Mouse (Mus musculus) ES-E14 (cell line): Measurements from ENCODE around the gene Olfr805.

ENCODE experiments used
- CHD2 ChIP-seq: IDR thresholded peaks from 2 replicates; pipeline ENCODE4 v1.6.1; 2014; ENCODE audit warnings: mild to moderate bottlenecking, low read depth, low read length, inconsistent platforms
- HCFC1 ChIP-seq: IDR thresholded peaks from 2 replicates; pipeline ENCODE4 v1.6.1; 2012; ENCODE audit warnings: low read length, inconsistent platforms, borderline replicate concordance; ENCODE audit not compliant: insufficient read depth
- MAFK ChIP-seq: IDR thresholded peaks from 2 replicates; pipeline ENCODE4 v1.6.1; 2014; ENCODE audit warnings: mild to moderate bottlenecking, low read depth, low read length, inconsistent platforms; ENCODE audit not compliant: insufficient read depth
- ZC3H11A ChIP-seq: IDR thresholded peaks from 2 replicates; pipeline ENCODE4 v1.6.1; 2012; ENCODE audit warnings: low read depth, mild to moderate bottlenecking, inconsistent platforms, low read length, borderline replicate concordance

DNA sequence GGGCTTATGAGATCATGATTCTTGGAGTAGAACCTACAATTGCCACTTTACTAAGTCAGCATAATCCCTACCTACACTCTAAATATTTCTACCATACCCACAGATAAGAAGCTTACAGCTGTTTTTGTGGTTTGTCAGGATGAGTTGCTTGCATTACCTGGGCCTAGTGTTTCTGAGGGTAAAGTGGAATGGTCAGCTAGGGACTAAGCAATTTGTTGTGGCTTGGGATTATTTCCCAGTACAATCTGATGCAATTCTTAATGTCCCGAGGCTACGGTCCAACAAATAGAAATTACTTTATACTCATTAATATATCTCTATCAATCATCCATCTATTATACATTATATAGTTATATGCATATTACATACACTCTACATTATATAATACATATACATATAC is at the start of gene Olfr805:
- TF ChIP-seq ZC3H11A, result no peak
- no peak for TF ChIP-seq HCFC1
- TF ChIP-seq MAFK, result no peak
- TF ChIP-seq CHD2, result no peak
